Mouse (Mus musculus) embryonic fibroblast, embryonic 13.5 days (primary cell): ENCODE results near the gene Gsto2.

Experiments used
- CTCF ChIP-seq: IDR thresholded peaks from 2 replicates; pipeline ENCODE4 v1.5.1; 2011; ENCODE audit warnings: mild to moderate bottlenecking, control low read depth, low read length, moderate library complexity, borderline replicate concordance; ENCODE audit not compliant: insufficient read depth
- POLR2A ChIP-seq: IDR thresholded peaks from 2 replicates; pipeline ENCODE4 v1.6.1; 2011; ENCODE audit warnings: low read depth, mild to moderate bottlenecking, control low read depth, low read length, moderate library complexity

DNA sequence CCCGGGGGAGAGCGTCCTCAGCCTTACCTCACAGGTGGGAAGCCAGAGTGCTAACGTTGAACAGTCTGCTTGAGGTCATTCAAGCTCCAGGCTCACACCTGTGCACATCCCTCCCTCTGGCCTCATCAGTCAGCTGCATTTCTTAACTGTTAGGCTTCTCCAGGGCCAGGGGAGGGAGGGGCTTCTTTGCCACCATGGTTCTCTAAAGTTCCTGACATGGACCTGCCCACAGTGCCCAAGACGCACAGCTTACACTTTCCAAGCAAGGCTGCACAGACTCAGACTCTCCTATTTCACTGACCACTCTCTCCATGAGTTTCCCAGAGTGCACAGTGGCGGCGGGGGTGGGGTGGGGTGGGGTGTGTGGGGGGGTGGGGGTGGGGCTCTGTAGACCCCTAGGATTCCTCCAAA is 43.6 kb downstream of the Gsto2 start:
- TF ChIP-seq CTCF (no peak), POLR2A (no peak)
